Mouse (Mus musculus) myocyte (in vitro differentiated cells): Measurements from ENCODE around the gene Mios. TPM values are rescaled to one million over a fixed set of nuclear protein-coding genes. Genes with fewer than 3 reads are reported as not detected.

Source experiments
- H3K27me3 ChIP-seq: one replicate; pipeline ENCODE4 v1.6.1; 2011; ENCODE audit not compliant: control insufficient read depth, insufficient read depth, insufficient read length
- H3K36me3 ChIP-seq: one replicate; pipeline ENCODE4 v1.6.1; 2011; ENCODE audit not compliant: control insufficient read depth, insufficient read depth
- H3K4me2 ChIP-seq: one replicate; pipeline ENCODE4 v1.6.1; 2011; ENCODE audit warnings: low read depth, control low read depth
- H3K4me3 ChIP-seq: one replicate; pipeline ENCODE4 v1.5.1; 2011; ENCODE audit warnings: mild to moderate bottlenecking, control low read depth, moderate library complexity
- H3K79me2 ChIP-seq: one replicate; pipeline ENCODE4 v1.6.1; 2011; ENCODE audit not compliant: control insufficient read depth, insufficient read depth
- H3ac ChIP-seq: one replicate; pipeline ENCODE4 v1.6.1; 2011; ENCODE audit not compliant: control insufficient read depth, insufficient read length
- CEBPB ChIP-seq: IDR thresholded peaks from 2 replicates; pipeline ENCODE4 v1.6.1; 2011; ENCODE audit warnings: mild to moderate bottlenecking, moderate library complexity; ENCODE audit not compliant: poor library complexity, insufficient read depth, severe bottlenecking
- E2F4 ChIP-seq: IDR thresholded peaks from one replicate; pipeline ENCODE4 v1.6.1; 2011; ENCODE audit warnings: mild to moderate bottlenecking, control low read depth, moderate library complexity; ENCODE audit not compliant: insufficient read depth
- MAX ChIP-seq: IDR thresholded peaks from one replicate; pipeline ENCODE4 v1.6.1; 2011; ENCODE audit warnings: low read depth, mild to moderate bottlenecking, control low read depth
- MYOD1 ChIP-seq, 3 experiments: IDR thresholded peaks; one replicate each; pipeline ENCODE4 v1.6.1; 2011; ENCODE audit warnings: control low read depth in 2 of 3, low read depth in 2 of 3, mild to moderate bottlenecking in 2 of 3, moderate library complexity in 1 of 3; ENCODE audit not compliant: insufficient read length in 2 of 3, control insufficient read depth in 1 of 3
- MYOG ChIP-seq, 3 experiments: IDR thresholded peaks; one replicate each; pipeline ENCODE4 v1.6.1; 2011; ENCODE audit warnings: control low read depth in 2 of 3, low read depth in 2 of 3, mild to moderate bottlenecking in 2 of 3; ENCODE audit not compliant: insufficient read length in 2 of 3, control insufficient read depth in 1 of 3, insufficient read depth in 1 of 3
- POLR2A ChIP-seq: IDR thresholded peaks from one replicate; pipeline ENCODE4 v1.6.1; 2011; ENCODE audit warnings: low read depth, mild to moderate bottlenecking, control low read depth, moderate library complexity; ENCODE audit not compliant: insufficient read length
- POLR2AphosphoS2 ChIP-seq: IDR thresholded peaks from one replicate; pipeline ENCODE4 v1.6.1; 2011; ENCODE audit warnings: low read depth, control low read depth; ENCODE audit not compliant: insufficient read length
- REST ChIP-seq: IDR thresholded peaks from one replicate; pipeline ENCODE4 v1.6.1; 2011; ENCODE audit warnings: mild to moderate bottlenecking, control low read depth, moderate library complexity; ENCODE audit not compliant: insufficient read depth, insufficient read length
- SRF ChIP-seq: IDR thresholded peaks from one replicate; pipeline ENCODE4 v1.6.1; 2011; ENCODE audit warnings: low read depth; ENCODE audit not compliant: control insufficient read depth, insufficient read length
- TCF12 ChIP-seq: IDR thresholded peaks from one replicate; pipeline ENCODE4 v1.6.1; 2011; ENCODE audit warnings: mild to moderate bottlenecking, control low read depth; ENCODE audit not compliant: poor library complexity, insufficient read depth, severe bottlenecking
- TCF3 ChIP-seq: IDR thresholded peaks from one replicate; pipeline ENCODE4 v1.6.1; 2011; ENCODE audit warnings: low read depth, control low read depth; ENCODE audit not compliant: insufficient read length
- USF1 ChIP-seq: IDR thresholded peaks from one replicate; pipeline ENCODE4 v1.6.1; 2011; ENCODE audit warnings: low read depth, mild to moderate bottlenecking, control low read depth, moderate library complexity
- polyA plus RNA-seq: library from polyadenylated mRNA; unstranded; fragments of >200 nt; fragmentation: generic; extraction: Trizol; gene quantifications from one replicate; pipeline ENCODE4 v1.2.1, GENCODE M21; 2012; ENCODE audit warnings: missing spikeins

Mios gene
- polyA plus RNA-seq, 1 experiment, result 5.0 TPM

- TF ChIP-seq E2F4, result no peak
- no peak for TF ChIP-seq USF1
- TF ChIP-seq SRF, result no peak
- TF ChIP-seq MYOD1 (IDR thresholded peaks at IDR 0.05; ENCODE audit: control insufficient read depth in 1 of 3, insufficient read length in 2 of 3, low read depth in 2 of 3), result no peak
- TF ChIP-seq TCF12, result no peak
- no peak for TF ChIP-seq MYOG (IDR thresholded peaks at IDR 0.05; ENCODE audit: control insufficient read depth in 1 of 3, insufficient read depth in 1 of 3, insufficient read length in 2 of 3, low read depth in 2 of 3)
- TF ChIP-seq CEBPB, result no peak
- TF ChIP-seq POLR2AphosphoS2, result no peak
- no peak for TF ChIP-seq POLR2A
- no peak for TF ChIP-seq REST
- no peak for TF ChIP-seq MAX
- no peak for TF ChIP-seq TCF3
- H3K27me3 ChIP-seq, result no peaks in the 10 kb centered on the region
- no peak overlapping the region for H3K4me2 ChIP-seq
- no peaks in the 10 kb centered on the region for H3K36me3 ChIP-seq
- H3ac ChIP-seq, result no peak overlapping the region
- no peaks in the 10 kb centered on the region for H3K79me2 ChIP-seq
- H3K4me3 ChIP-seq, result no peak overlapping the region
Observed at GRCm38 (mm10) chr6:8283255-8283654, 74.2 kb downstream of the Mios start.

GRCm38 (mm10) chr6:8285401-8285960, 76.5 kb downstream of the Mios start:
- Histone ChIP-seq H3K79me2 (no peaks in the 10 kb centered on the region), H3ac (no peak overlapping the region), H3K4me2 (peak overlapping the region; percentile 14), H3K36me3 (no peaks in the 10 kb centered on the region), H3K27me3 (no peaks in the 10 kb centered on the region), H3K4me3 (no peak overlapping the region)
- TF ChIP-seq MYOD1 (IDR thresholded peaks at IDR 0.05; ENCODE audit: control insufficient read depth in 1 of 3, insufficient read length in 2 of 3, low read depth in 2 of 3), result no peak
- no peak for TF ChIP-seq SRF
- no peak for TF ChIP-seq CEBPB
- TF ChIP-seq MAX, result no peak
- no peak for TF ChIP-seq POLR2A
- TF ChIP-seq POLR2AphosphoS2, result no peak
- no peak for TF ChIP-seq USF1
- no peak for TF ChIP-seq TCF3
- no peak for TF ChIP-seq TCF12
- TF ChIP-seq E2F4, result no peak
- TF ChIP-seq MYOG (IDR thresholded peaks at IDR 0.05; ENCODE audit: control insufficient read depth in 1 of 3, insufficient read depth in 1 of 3, insufficient read length in 2 of 3, low read depth in 2 of 3), result no peak
- no peak for TF ChIP-seq REST

Other genes starting within 250 kb of the Mios start
- gene Col28a1, start 16.6 kb upstream of the Mios start, polyA plus RNA-seq, result not detected
- 37.9 TPM for gene Rpa3, start 50.0 kb downstream of the Mios start, polyA plus RNA-seq
- gene Umad1, start 50.1 kb downstream of the Mios start, polyA plus RNA-seq, result 5.9 TPM
- gene Gm45062, start 50.2 kb downstream of the Mios start, polyA plus RNA-seq, result 0.71 TPM